Mouse (Mus musculus) forebrain, postnatal 0 days (tissue): ENCODE measurements around the gene Ssmem1. TPM values are rescaled to one million over a fixed set of nuclear protein-coding genes. Genes with fewer than 3 reads are reported as not detected.

ENCODE experiments used
- ATAC-seq: fragments of 200-750 bp; cut with Nextera tagmentation; 2 replicates; pipeline ENCODE4 v1.8.0; 2017; ENCODE audit warnings: mild to moderate bottlenecking, moderate library complexity
- DNase-seq: peaks from one replicate; pipeline ENCODE4 v3.0.0-alpha.2; 2015
- H3K27ac ChIP-seq: fragments of 300-500 bp; sonication (generic); 2 replicates; pipeline ENCODE4 v1.5.1; 2014; ENCODE audit warnings: low read depth, mild to moderate bottlenecking, antibody characterized with exemption, low read length, moderate library complexity, mixed read lengths
- H3K27me3 ChIP-seq: fragments of 300-500 bp; sonication (generic); 2 replicates; pipeline ENCODE4 v1.6.1; 2014; ENCODE audit warnings: mild to moderate bottlenecking, low read length, mixed read lengths; ENCODE audit not compliant: insufficient read depth
- H3K36me3 ChIP-seq: fragments of 300-500 bp; sonication (generic); 2 replicates; pipeline ENCODE4 v1.6.1; 2014; ENCODE audit warnings: mild to moderate bottlenecking, moderate library complexity; ENCODE audit not compliant: insufficient read depth
- H3K4me1 ChIP-seq: fragments of 300-500 bp; sonication (generic); 2 replicates; pipeline ENCODE4 v1.6.1; 2014; ENCODE audit warnings: antibody characterized with exemption; ENCODE audit not compliant: insufficient read depth
- H3K4me2 ChIP-seq: fragments of 300-500 bp; sonication (generic); 2 replicates; pipeline ENCODE4 v1.6.1; 2014; ENCODE audit warnings: low read depth, mild to moderate bottlenecking, moderate library complexity
- H3K4me3 ChIP-seq: fragments of 300-500 bp; sonication (generic); 2 replicates; pipeline ENCODE4 v1.5.1; 2014; ENCODE audit warnings: low read depth, low read length, mixed read lengths
- H3K9ac ChIP-seq: fragments of 300-500 bp; sonication (generic); 2 replicates; pipeline ENCODE4 v1.6.1; 2014; ENCODE audit warnings: mild to moderate bottlenecking
- H3K9me3 ChIP-seq: fragments of 300-500 bp; sonication (generic); 2 replicates; pipeline ENCODE4 v1.6.1; 2016; ENCODE audit warnings: low read length
- CTCF ChIP-seq: sonication (generic); IDR thresholded peaks from 2 replicates; pipeline ENCODE4 v1.5.1; 2016; ENCODE audit warnings: antibody characterized with exemption, control low read depth, low read depth
- WGBS: fragments of 180-500 bp; shearing (Covaris S2); extraction: QIAGEN DNeasy Blood & Tissue Kit; methylation state at CpG from one replicate; pipeline ENCODE4 v1.1.7; 2014; 5-methylcytosine and 5-hydroxymethylcytosine counted together
- polyA plus RNA-seq: library from polyadenylated mRNA; unstranded; fragments of >200 nt; fragmentation: Nextera tagmentation; extraction: Ambion mirVana; gene quantifications from 2 replicates; pipeline ENCODE4 v1.2.1, GENCODE M21; 2015
- total RNA-seq: library from RNA; depleted of rRNA; stranded (reverse); fragments of >200 nt; gene quantifications from 2 replicates; pipeline ENCODE4 v1.2.3, GENCODE M21; 2014

The Ssmem1 gene
- total and polyA plus RNA-seq, 2 experiments from 2014 or later, result 0.95 TPM; not detected in 1

- no peak overlapping the region for H3K27ac ChIP-seq
- H3K4me3 ChIP-seq, result no peak overlapping the region
- H3K9ac ChIP-seq, result no peak overlapping the region
- peaks cover 25% of the 10 kb centered on the region for H3K4me1 ChIP-seq
- WGBS, result 70% methylated on average over 7 of the region's 7 CpGs
- no peaks in the 10 kb centered on the region for H3K9me3 ChIP-seq
- no peak for TF ChIP-seq CTCF
- ATAC-seq, result no peak
- no peak overlapping the region for H3K4me2 ChIP-seq
- DNase-seq, result no peak
- no peaks in the 10 kb centered on the region for H3K27me3 ChIP-seq
- no peaks in the 10 kb centered on the region for H3K36me3 ChIP-seq
Measured at GRCm38 (mm10) chr6:30553381-30554010, 43.8 kb downstream of the Ssmem1 start.

GRCm38 (mm10) chr6:30554092-30554491, 44.4 kb downstream of the Ssmem1 start:
- no peak for ATAC-seq
- no peaks in the 10 kb centered on the region for H3K36me3 ChIP-seq
- 87% methylated on average over 5 of the region's 5 CpGs for whole genome bisulfite sequencing

GRCm38 (mm10) chr6:30554621-30555170, 45.0 kb downstream of the Ssmem1 start:
- TF ChIP-seq CTCF, result no peak
- WGBS, result 90% methylated on average over 5 of the region's 5 CpGs
- Histone ChIP-seq H3K27me3 (no peaks in the 10 kb centered on the region), H3K4me2 (no peak overlapping the region), H3K36me3 (no peaks in the 10 kb centered on the region), H3K4me3 (no peak overlapping the region), H3K27ac (no peak overlapping the region), H3K9ac (no peak overlapping the region), H3K4me1 (peaks cover 19% of the 10 kb centered on the region; the same call in 1 of the 2 replicates), H3K9me3 (no peaks in the 10 kb centered on the region)
- DNase-seq (no peak), ATAC-seq (no peak)

More at GRCm38 (mm10) chr6:30554092-30554491, 44.4 kb downstream of the Ssmem1 start:
- H3K4me3 ChIP-seq, result no peak overlapping the region
- H3K9me3 ChIP-seq, result no peaks in the 10 kb centered on the region
- H3K27me3 ChIP-seq, result no peaks in the 10 kb centered on the region
- H3K9ac ChIP-seq, result no peak overlapping the region
- H3K4me2 ChIP-seq, result no peak overlapping the region
- DNase-seq, result no peak
- no peak overlapping the region for H3K27ac ChIP-seq
- H3K4me1 ChIP-seq, result peaks cover 21% of the 10 kb centered on the region; the same call in 1 of the 2 replicates
- no peak for TF ChIP-seq CTCF

- Histone ChIP-seq H3K4me2 (no peak overlapping the region), H3K27ac (no peak overlapping the region), H3K4me3 (no peak overlapping the region), H3K9me3 (no peaks in the 10 kb centered on the region), H3K27me3 (no peaks in the 10 kb centered on the region), H3K36me3 (no peaks in the 10 kb centered on the region), H3K9ac (no peak overlapping the region), H3K4me1 (peaks cover 17% of the 10 kb centered on the region; the same call in 1 of the 2 replicates)
- ATAC-seq (no peak), DNase-seq (no peak)
- TF ChIP-seq CTCF, result no peak
- 25% methylated on average over 5 of the region's 9 CpGs for WGBS
Measured at GRCm38 (mm10) chr6:30556080-30556479, 46.4 kb downstream of the Ssmem1 start.

GRCm38 (mm10) chr6:30559726-30560125, 50.1 kb downstream of the Ssmem1 start:
- no peaks in the 10 kb centered on the region for H3K27me3 ChIP-seq
- no peak for DNase-seq
- TF ChIP-seq CTCF, result no peak
- H3K4me1 ChIP-seq, result no peaks in the 10 kb centered on the region
- ATAC-seq, result no peak
- H3K36me3 ChIP-seq, result no peaks in the 10 kb centered on the region
- no peaks in the 10 kb centered on the region for H3K9me3 ChIP-seq
- no peak overlapping the region for H3K9ac ChIP-seq
- no peak overlapping the region for H3K4me2 ChIP-seq
- WGBS, result 65% methylated on average over 1 of the region's 1 CpGs
- no peak overlapping the region for H3K4me3 ChIP-seq
- no peak overlapping the region for H3K27ac ChIP-seq

- Histone ChIP-seq H3K27ac (no peak overlapping the region), H3K9ac (no peak overlapping the region), H3K4me2 (no peak overlapping the region), H3K27me3 (no peaks in the 10 kb centered on the region), H3K36me3 (no peaks in the 10 kb centered on the region), H3K4me1 (no peaks in the 10 kb centered on the region), H3K4me3 (no peak overlapping the region), H3K9me3 (no peaks in the 10 kb centered on the region)
- ATAC-seq (no peak), DNase-seq (no peak)
- WGBS, result 74% methylated on average over 4 of the region's 4 CpGs
- TF ChIP-seq CTCF, result no peak
Measured at GRCm38 (mm10) chr6:30562132-30562531, 52.5 kb downstream of the Ssmem1 start.

GRCm38 (mm10) chr6:30563575-30563974, 53.9 kb downstream of the Ssmem1 start:
- TF ChIP-seq CTCF, result no peak
- no peaks in the 10 kb centered on the region for H3K27me3 ChIP-seq
- ATAC-seq (no peak), DNase-seq (no peak)
- no peaks in the 10 kb centered on the region for H3K4me1 ChIP-seq
- H3K4me3 ChIP-seq, result no peak overlapping the region
- WGBS, result 81% methylated on average over 6 of the region's 6 CpGs
- no peak overlapping the region for H3K27ac ChIP-seq
- H3K9ac ChIP-seq, result no peak overlapping the region
- no peak overlapping the region for H3K4me2 ChIP-seq
- H3K9me3 ChIP-seq, result no peaks in the 10 kb centered on the region
- no peaks in the 10 kb centered on the region for H3K36me3 ChIP-seq
